29 mouse cellular contexts compared by ENCODE assay signal in genomic region chr8:15323421-15323820, GRCm38 (mm10).
DNase-seq lines count a peak whose midpoint lies in the region; ATAC-seq and TF ChIP-seq lines count a peak whose summit lies in the region.
"Had no signal": no experiment of that assay in that cellular context is flagged by ENCODE, and none has a peak within 500 bp of the region (broad histone marks: within the 10 kb centered on the region; RNA-seq: fewer than 3 reads in every experiment).

No protein-coding gene starts in this region.

- no peak overlapping the region for H3K4me2 ChIP-seq in forebrain, postnatal 0 days (ENCODE audit: low read depth)
- no peak overlapping the region for H3K4me2 ChIP-seq in forebrain, embryonic 15.5 days (replicated peaks)
- H3K4me2 ChIP-seq: embryonic facial prominence, embryonic 13.5 days; embryonic facial prominence, embryonic 15.5 days; forebrain, embryonic 12.5 days had no signal

- intact Hi-C loops in left cerebral cortex, adult 2 months (cut with DNase I), result no loop called here
- intact Hi-C loops in left cerebral cortex, postnatal 36 days (cut with DNase I), result no loop called here
- intact Hi-C loops in heart, adult 2 months (cut with DNase I), result no loop called here

- no peaks in the 10 kb centered on the region for H3K36me3 ChIP-seq in forebrain, postnatal 0 days (ENCODE audit: insufficient read depth)
- H3K36me3 ChIP-seq in forebrain, embryonic 15.5 days, result no peaks in the 10 kb centered on the region
- no peaks in the 10 kb centered on the region for H3K36me3 ChIP-seq in heart, adult 2 months (ENCODE audit: control insufficient read depth, insufficient read depth, low read length)
- H3K36me3 ChIP-seq: embryonic facial prominence, embryonic 13.5 days; embryonic facial prominence, embryonic 15.5 days; forebrain, embryonic 10.5 days; forebrain, embryonic 12.5 days; G1E had no signal

- no peaks in the 10 kb centered on the region for H3K79me2 ChIP-seq in heart, adult 2 months (replicated peaks; ENCODE audit: control insufficient read depth, insufficient read depth, low read length)

- no peak for TF ChIP-seq CTCF in forebrain, postnatal 0 days (IDR thresholded peaks at IDR 0.05; ENCODE audit: low read depth)
- no peak for TF ChIP-seq CTCF in layer of hippocampus, adult 2 months (conservative IDR thresholded peaks at IDR 0.05)
- TF ChIP-seq CTCF in left cerebral cortex, adult 2 months (IDR thresholded peaks at IDR 0.05), result no peak
- TF ChIP-seq CTCF in heart, adult 2 months (IDR thresholded peaks at IDR 0.05), result no peak

- TF ChIP-seq POLR2A in heart, adult 2 months (IDR thresholded peaks at IDR 0.05; ENCODE audit: insufficient read depth, low read depth, low read length), result no peak

- no peak overlapping the region for H3K27ac ChIP-seq in forebrain, postnatal 0 days (ENCODE audit: low read depth, low read length)
- no peak overlapping the region for H3K27ac ChIP-seq in forebrain, embryonic 15.5 days (replicated peaks)
- peak overlapping the region; percentile 39; the same call in 1 of the 2 replicates for H3K27ac ChIP-seq in layer of hippocampus, adult 2 months
- peak overlapping the region; percentile 53; the same call in 1 of the 2 replicates for H3K27ac ChIP-seq in left cerebral cortex, adult 2 months
- H3K27ac ChIP-seq in heart, adult 2 months, result no peak overlapping the region
- H3K27ac ChIP-seq: embryonic facial prominence, embryonic 13.5 days; embryonic facial prominence, embryonic 15.5 days; forebrain, embryonic 10.5 days; forebrain, embryonic 12.5 days had no signal

- no peak overlapping the region for H3K9ac ChIP-seq in forebrain, postnatal 0 days
- H3K9ac ChIP-seq in forebrain, embryonic 15.5 days (replicated peaks), result no peak overlapping the region
- H3K9ac ChIP-seq in heart, adult 2 months (ENCODE audit: low read depth, low read length), result no peak overlapping the region
- H3K9ac ChIP-seq: embryonic facial prominence, embryonic 13.5 days; embryonic facial prominence, embryonic 15.5 days; forebrain, embryonic 12.5 days had no signal

- peak; percentile 59 for ATAC-seq in forebrain, postnatal 0 days
- no peak for ATAC-seq in forebrain, embryonic 15.5 days (replicated peaks)
- ATAC-seq: activated CD4-positive, CD25-positive, alpha-beta regulatory T cell, adult 4 months; CD4-positive, CD25-positive, alpha-beta regulatory T cell, adult 4 months; forebrain, embryonic 14.5 days; Patski had no signal

- H3K9me3 ChIP-seq in forebrain, postnatal 0 days (ENCODE audit: low read length), result no peaks in the 10 kb centered on the region
- no peaks in the 10 kb centered on the region for H3K9me3 ChIP-seq in forebrain, embryonic 15.5 days
- H3K9me3 ChIP-seq: embryonic facial prominence, embryonic 13.5 days; embryonic facial prominence, embryonic 15.5 days; forebrain, embryonic 10.5 days; forebrain, embryonic 12.5 days had no signal

- peak; percentile 11 for DNase-seq in forebrain, postnatal 0 days
- DNase-seq in layer of hippocampus, adult 2 months (ENCODE audit: low spot score in 2 of 2), result peak in 1 of 2 experiments; percentile 15
- no peak for DNase-seq in layer of hippocampus, adult 9-10 months (ENCODE audit: low spot score)
- DNase-seq in left cerebral cortex, adult 2 months (ENCODE audit: extremely low spot score in 1 of 2, low spot score in 2 of 2), result no peak
- no peak for DNase-seq in left cerebral cortex, postnatal 36 days (ENCODE audit: low spot score in 2 of 2)
- no peak for DNase-seq in heart, adult 2 months
- DNase-seq: adrenal gland, adult 8-10 months; adrenal gland, postnatal 14 days; adrenal gland, postnatal 36 days; B cell, adult 2 months; cerebellum, adult 11 months; cerebellum, adult 18-20 months; cerebellum, adult 8-10 months; cerebellum, adult 9-11 months; cerebellum, postnatal 14 days; cerebellum, postnatal 36 days; embryo, embryonic 11 days had no signal

- no peak for TF ChIP-seq EP300 in heart, adult 2 months (IDR thresholded peaks at IDR 0.05; ENCODE audit: insufficient read depth, low read depth, low read length)

- WGBS in forebrain, postnatal 0 days, result 77% methylated on average over 4 of the region's 4 CpGs
- WGBS in forebrain, embryonic 15.5 days, result 86% methylated on average over 4 of the region's 4 CpGs
- 76% methylated on average over 4 of the region's 4 CpGs for WGBS in heart, adult 2 months

- H3K27me3 ChIP-seq in forebrain, postnatal 0 days (ENCODE audit: insufficient read depth, low read length), result no peaks in the 10 kb centered on the region
- H3K27me3 ChIP-seq in forebrain, embryonic 15.5 days, result no peaks in the 10 kb centered on the region
- H3K27me3 ChIP-seq in heart, adult 2 months (ENCODE audit: control insufficient read depth, insufficient read depth, low read length), result 0 out of 2 replicates have a peak, but pooled peaks cover 2% of the 10 kb centered on the region
- H3K27me3 ChIP-seq: CH12.LX; embryonic facial prominence, embryonic 13.5 days; embryonic facial prominence, embryonic 15.5 days; forebrain, embryonic 12.5 days; Patski had no signal

- no peaks in the 10 kb centered on the region for H3K4me1 ChIP-seq in forebrain, postnatal 0 days (ENCODE audit: insufficient read depth)
- H3K4me1 ChIP-seq in forebrain, embryonic 15.5 days, result no peaks in the 10 kb centered on the region
- no peaks in the 10 kb centered on the region for H3K4me1 ChIP-seq in heart, adult 2 months (ENCODE audit: control insufficient read depth, insufficient read depth, low read length)
- H3K4me1 ChIP-seq: embryonic facial prominence, embryonic 13.5 days; embryonic facial prominence, embryonic 15.5 days had no signal

- no peak overlapping the region for H3K4me3 ChIP-seq in forebrain, postnatal 0 days (ENCODE audit: low read depth, low read length)
- H3K4me3 ChIP-seq in forebrain, embryonic 15.5 days, result no peak overlapping the region
- H3K4me3 ChIP-seq in layer of hippocampus, adult 2 months, result no peak overlapping the region
- H3K4me3 ChIP-seq in left cerebral cortex, adult 2 months, result no peak overlapping the region
- no peak overlapping the region for H3K4me3 ChIP-seq in heart, adult 2 months
- H3K4me3 ChIP-seq: embryonic facial prominence, embryonic 13.5 days; embryonic facial prominence, embryonic 15.5 days; erythroblast, embryonic 14.5 days; forebrain, embryonic 10.5 days; forebrain, embryonic 12.5 days had no signal

Comparison
In these comparisons a context has a peak if more than half of its experiments do, and no peak if none do; other contexts are left out.
1. H3K27ac ChIP-seq: peak in layer of hippocampus, adult 2 months (single experiment) and left cerebral cortex, adult 2 months (single experiment); none in forebrain, postnatal 0 days (single experiment), forebrain, embryonic 15.5 days (single experiment) and heart, adult 2 months (single experiment).